Comparison of ENCODE assay signal across 8 mouse cellular contexts in the genomic region with DNA sequence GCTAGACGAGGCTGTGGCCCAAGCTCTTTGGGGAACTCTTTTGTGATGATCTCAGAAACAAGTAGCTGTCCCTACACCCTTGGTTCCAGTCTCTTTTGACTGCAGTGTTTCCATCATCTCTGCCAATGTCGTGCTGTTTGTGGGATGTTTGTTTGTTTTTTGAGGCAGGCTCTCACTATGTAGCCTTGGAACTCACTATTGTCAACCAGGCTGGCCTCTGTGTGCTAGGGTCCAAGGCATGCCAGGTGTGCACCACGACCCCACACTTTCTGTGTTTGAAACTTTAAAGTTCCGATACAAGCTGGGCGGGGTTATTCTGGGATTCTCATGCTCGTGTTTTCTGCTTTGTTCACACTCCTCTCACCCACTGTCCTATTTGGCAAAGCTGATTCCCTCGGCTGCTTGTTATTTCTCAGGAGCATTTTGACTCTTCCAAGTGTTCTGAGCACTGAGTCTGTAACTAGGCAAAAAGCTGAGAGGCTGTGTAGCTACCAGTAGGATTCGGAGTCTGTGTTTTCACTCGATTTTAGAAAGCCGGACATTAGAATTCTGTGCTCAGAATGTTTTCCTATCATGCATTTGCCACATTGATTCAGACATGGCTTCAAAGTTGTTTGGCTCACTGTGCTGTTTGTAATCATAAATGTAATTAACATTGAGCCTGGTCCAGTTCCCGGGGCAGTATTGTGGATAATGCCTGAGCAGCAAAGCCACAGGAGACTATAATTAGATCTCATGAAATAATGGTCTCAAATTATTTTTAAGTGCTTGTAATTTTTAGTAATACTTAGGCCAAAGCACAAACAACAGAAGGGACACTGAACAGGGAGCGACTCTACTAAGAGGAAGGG. TPM values are rescaled to one million over a fixed set of nuclear protein-coding genes. Genes with fewer than 3 reads are reported as not detected.
DNase-seq lines count a peak whose midpoint lies in the region; ATAC-seq and TF ChIP-seq lines count a peak whose summit lies in the region.
"Had no signal": no experiment of that assay in that cellular context is flagged by ENCODE, and none has a peak within 500 bp of the region (broad histone marks: within the 10 kb centered on the region; RNA-seq: fewer than 3 reads in every experiment).

No protein-coding gene starts in this region.

- no peak overlapping the region for H3K4me3 ChIP-seq in layer of hippocampus, adult 2 months
- H3K4me3 ChIP-seq in embryonic facial prominence, embryonic 10.5 days: no peak overlapping the region
- H3K4me3 ChIP-seq in heart, embryonic 12.5 days: no peak overlapping the region
- no peak overlapping the region for H3K4me3 ChIP-seq in midbrain, embryonic 12.5 days

- H3K9ac ChIP-seq in heart, embryonic 12.5 days: no peak overlapping the region
- H3K9ac ChIP-seq in midbrain, embryonic 12.5 days (replicated peaks): no peak overlapping the region

- no peak for TF ChIP-seq CTCF in layer of hippocampus, adult 2 months (conservative IDR thresholded peaks at IDR 0.05)

- H3K9me3 ChIP-seq in embryonic facial prominence, embryonic 10.5 days: no peaks in the 10 kb centered on the region
- H3K9me3 ChIP-seq in heart, embryonic 12.5 days (replicated peaks): no peaks in the 10 kb centered on the region
- no peaks in the 10 kb centered on the region for H3K9me3 ChIP-seq in midbrain, embryonic 12.5 days

- no peaks in the 10 kb centered on the region for H3K27me3 ChIP-seq in embryonic facial prominence, embryonic 10.5 days (replicated peaks; ENCODE audit: low read depth, poor library complexity, severe bottlenecking)
- no peaks in the 10 kb centered on the region for H3K27me3 ChIP-seq in heart, embryonic 12.5 days (replicated peaks)
- no peaks in the 10 kb centered on the region for H3K27me3 ChIP-seq in midbrain, embryonic 12.5 days

- H3K27ac ChIP-seq in layer of hippocampus, adult 2 months: peak overlapping the region; percentile 74
- peak overlapping the region; percentile 66; the same call in 1 of the 2 replicates for H3K27ac ChIP-seq in embryonic facial prominence, embryonic 10.5 days (replicated peaks)
- H3K27ac ChIP-seq in heart, embryonic 12.5 days (ENCODE audit: poor library complexity, severe bottlenecking): peak overlapping the region; percentile 52
- peak overlapping the region; percentile 5; the same call in 1 of the 2 replicates for H3K27ac ChIP-seq in midbrain, embryonic 12.5 days (replicated peaks)

- ATAC-seq in heart, embryonic 12.5 days (ENCODE audit: insufficient number of reproducible peaks, low FRiP score): no peak
- no peak for ATAC-seq in midbrain, embryonic 12.5 days (ENCODE audit: low FRiP score, low read depth)

- peaks cover 34% of the 10 kb centered on the region for H3K36me3 ChIP-seq in embryonic facial prominence, embryonic 10.5 days (replicated peaks)
- H3K36me3 ChIP-seq in heart, embryonic 12.5 days: peaks cover 36% of the 10 kb centered on the region
- H3K36me3 ChIP-seq in midbrain, embryonic 12.5 days: peaks cover 19% of the 10 kb centered on the region

- 54% methylated on average over 12 of the region's 12 CpGs for WGBS in embryonic facial prominence, embryonic 10.5 days
- WGBS in heart, embryonic 12.5 days: 51% methylated on average over 12 of the region's 12 CpGs
- WGBS in midbrain, embryonic 12.5 days: 74% methylated on average over 12 of the region's 12 CpGs

- peak in 1 of 2 experiments; percentile 37 for DNase-seq in layer of hippocampus, adult 2 months (ENCODE audit: low spot score in 2 of 2)
- no peak for DNase-seq in layer of hippocampus, adult 11-12 months (ENCODE audit: low spot score)
- DNase-seq in embryonic facial prominence, embryonic 10.5 days (ENCODE audit: low spot score): no peak
- DNase-seq in adrenal gland, adult 2 months: no peak
- no peak for DNase-seq in ovary, postnatal 10 days (ENCODE audit: low spot score)
- DNase-seq: cerebellum, adult 11-12 months had no signal

- H3K4me2 ChIP-seq in heart, embryonic 12.5 days: no peak overlapping the region
- H3K4me2 ChIP-seq in midbrain, embryonic 12.5 days (replicated peaks): no peak overlapping the region

- peaks cover 63% of the 10 kb centered on the region for H3K4me1 ChIP-seq in embryonic facial prominence, embryonic 10.5 days
- peaks cover 62% of the 10 kb centered on the region for H3K4me1 ChIP-seq in heart, embryonic 12.5 days (replicated peaks)
- peaks cover 30% of the 10 kb centered on the region for H3K4me1 ChIP-seq in midbrain, embryonic 12.5 days

RNA-seq across cellular contexts. Expression of gene Gnpnat1, which starts 51.2 kb away (rescaled TPM):
- 10 to 100 TPM; 18.4 to 19.3 TPM for total RNA-seq in layer of hippocampus, adult 2 months (2021)
- 54.6 and 57.0 TPM in 2 replicates for polyA plus RNA-seq in embryonic facial prominence, embryonic 10.5 days (2016; fragmentation: Nextera tagmentation; extraction: Ambion mirVana)
- polyA plus RNA-seq in heart, embryonic 12.5 days (2016; fragmentation: Nextera tagmentation; extraction: Ambion mirVana): 30.5 and 33.0 TPM in 2 replicates
- 34.1 and 35.0 TPM in 2 replicates for polyA plus RNA-seq in midbrain, embryonic 12.5 days (2016; fragmentation: Nextera tagmentation; extraction: Ambion mirVana)
- 10 to 100 TPM; 27.0 to 29.4 TPM for total RNA-seq in adrenal gland, adult 2 months (2021)
- 1.3 and 1.8 TPM in 2 replicates for polyA plus RNA-seq in adrenal gland, adult 2 months (2012; rRNA removed)

Comparison
In these comparisons a context has a peak if more than half of its experiments do, and no peak if none do; other contexts are left out.
1. H3K27ac ChIP-seq: peak in every context shown above with its lines; median percentile 74 in layer of hippocampus, adult 2 months; 66 in embryonic facial prominence, embryonic 10.5 days; 52 in heart, embryonic 12.5 days; 5 in midbrain, embryonic 12.5 days.
2. RNA of gene Gnpnat1, which starts 51.2 kb away (polyA plus RNA-seq): 54.6 to 57.0 TPM in embryonic facial prominence, embryonic 10.5 days, 34.1 to 35.0 TPM in midbrain, embryonic 12.5 days and 30.5 to 33.0 TPM in heart, embryonic 12.5 days; 1.3 to 1.8 TPM in adrenal gland, adult 2 months; every median in the first group is over 10 times any median in the second.